Mouse (Mus musculus) bone marrow, adult 2 months (tissue): ENCODE results near the gene Tmtc1. TPM values are rescaled to one million over a fixed set of nuclear protein-coding genes. Genes with fewer than 3 reads are reported as not detected.

ENCODE experiments used
- H3K27ac ChIP-seq: fragments of 200-500 bp; 2 replicates; pipeline ENCODE4 v1.5.1; 2012; ENCODE audit warnings: low read depth, mild to moderate bottlenecking, control low read depth, inconsistent platforms, low read length; ENCODE audit not compliant: control insufficient read depth, poor library complexity, insufficient read depth
- H3K4me1 ChIP-seq: fragments of 200-500 bp; 2 replicates; pipeline ENCODE4 v1.6.1; 2011; ENCODE audit warnings: low read length; ENCODE audit not compliant: control insufficient read depth, insufficient read depth
- H3K4me3 ChIP-seq: fragments of 200-500 bp; replicated peaks from 2 replicates; pipeline ENCODE3; 2011; ENCODE audit warnings: mild to moderate bottlenecking, low read depth, low read length, control low read depth; ENCODE audit not compliant: control insufficient read depth
- CTCF ChIP-seq: fragments of 200-500 bp; IDR thresholded peaks from 2 replicates; pipeline ENCODE4 v1.5.1; 2011; ENCODE audit warnings: low read length, control low read depth; ENCODE audit not compliant: control insufficient read depth, insufficient read depth
- POLR2A ChIP-seq: fragments of 200-500 bp; IDR thresholded peaks from 2 replicates; pipeline ENCODE4 v1.6.1; 2011; ENCODE audit warnings: low read depth, mild to moderate bottlenecking, control low read depth, low read length, borderline replicate concordance; ENCODE audit not compliant: control insufficient read depth
- WGBS: fragments of 180-500 bp; shearing (Covaris S2); methylation state at CpG from one replicate; pipeline ENCODE4 v1.1.7; 2018; 5-methylcytosine and 5-hydroxymethylcytosine counted together
- polyA plus RNA-seq: library from polyadenylated mRNA; stranded (reverse); fragments of >200 nt; gene quantifications from 2 replicates; pipeline ENCODE4 v1.2.4, GENCODE M21; 2011; ENCODE audit warnings: low replicate concordance; ENCODE audit not compliant: missing spikeins, insufficient read depth, insufficient read length

Tmtc1 gene
- polyA plus RNA-seq, 1 experiment, result 0.72 TPM

GRCm38 (mm10) chr6:148305821-148306220, 138.4 kb downstream of the Tmtc1 start:
- Histone ChIP-seq H3K4me3 (no peak overlapping the region), H3K4me1 (no peaks in the 10 kb centered on the region), H3K27ac (no peak overlapping the region)
- WGBS, result 76% methylated on average over 5 of the region's 5 CpGs
- TF ChIP-seq CTCF, result no peak
- no peak for TF ChIP-seq POLR2A

- no peaks in the 10 kb centered on the region for H3K4me1 ChIP-seq
- 79% methylated on average over 3 of the region's 3 CpGs for WGBS
- H3K27ac ChIP-seq, result no peak overlapping the region
- no peak overlapping the region for H3K4me3 ChIP-seq
- TF ChIP-seq CTCF, result no peak
- no peak for TF ChIP-seq POLR2A
Observed at GRCm38 (mm10) chr6:148305191-148305590, 139.0 kb downstream of the Tmtc1 start.

DNA sequence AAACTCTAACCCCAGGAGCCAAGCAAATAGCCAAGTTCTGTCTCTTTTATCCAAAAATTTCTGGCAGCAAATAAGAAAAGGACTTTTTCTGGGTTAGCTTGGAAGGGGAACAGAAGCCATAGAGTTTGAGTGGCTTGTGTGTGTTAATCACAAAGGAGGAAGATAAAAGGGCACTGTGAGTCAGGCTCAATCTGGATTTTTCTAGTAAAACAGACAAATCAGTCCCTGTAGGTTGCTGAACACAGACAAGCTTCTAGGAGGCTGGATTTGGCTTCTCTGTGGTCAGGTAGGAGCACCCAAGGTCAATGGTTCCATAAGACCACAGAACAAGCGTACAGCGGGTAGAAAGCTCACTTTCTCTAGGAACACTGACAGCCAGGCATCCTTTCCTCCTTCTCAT, 141.9 kb downstream of the Tmtc1 start:
- no peak for TF ChIP-seq POLR2A
- no peak for TF ChIP-seq CTCF
- H3K4me1 ChIP-seq, result no peaks in the 10 kb centered on the region
- 80% methylated on average over 2 of the region's 2 CpGs for WGBS
- H3K4me3 ChIP-seq, result no peak overlapping the region
- H3K27ac ChIP-seq, result no peak overlapping the region

DNA sequence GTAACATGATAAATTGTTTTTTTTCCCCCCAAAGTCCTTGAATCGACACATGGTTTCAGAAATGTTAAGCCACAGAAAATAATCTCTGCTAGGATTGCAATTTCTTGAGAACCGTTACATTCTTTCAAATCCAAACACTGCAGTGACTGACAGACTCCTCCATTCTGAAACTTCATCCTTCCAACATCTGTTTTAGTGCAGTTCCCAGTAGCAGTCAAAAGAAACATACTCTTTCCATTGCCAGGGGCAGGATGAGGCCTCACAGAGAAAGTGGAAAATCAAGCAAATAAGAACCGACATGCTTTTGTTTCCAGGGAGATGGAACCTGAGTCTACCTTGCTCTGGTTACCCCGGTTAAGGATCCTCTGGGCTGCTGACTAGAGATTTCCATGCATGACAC, 147.1 kb downstream of the Tmtc1 start:
- Histone ChIP-seq H3K4me3 (no peak overlapping the region), H3K4me1 (no peaks in the 10 kb centered on the region), H3K27ac (no peak overlapping the region)
- 76% methylated on average over 4 of the region's 4 CpGs for WGBS
- no peak for TF ChIP-seq CTCF
- TF ChIP-seq POLR2A, result no peak

DNA sequence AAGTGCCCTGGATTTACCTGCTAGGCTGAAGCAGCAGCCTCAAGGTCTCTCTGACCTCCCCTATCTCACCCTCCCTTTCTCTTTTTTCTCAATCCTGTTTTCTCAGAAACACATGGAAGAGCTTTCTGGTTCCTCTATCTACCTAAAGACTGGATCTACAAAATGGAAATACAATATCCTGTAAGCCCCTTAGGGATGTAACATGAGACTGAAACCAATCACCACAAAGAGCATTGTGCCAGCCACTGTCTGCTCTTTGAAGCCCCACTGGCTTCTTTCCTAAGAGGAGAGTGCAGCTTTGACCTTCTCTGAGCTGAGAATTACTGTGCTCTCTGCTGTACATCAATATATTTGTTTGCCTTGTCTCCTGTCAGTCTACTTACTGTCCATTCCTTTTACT, 147.8 kb downstream of the Tmtc1 start:
- no peak for TF ChIP-seq CTCF
- no peak for TF ChIP-seq POLR2A
- Histone ChIP-seq H3K4me1 (no peaks in the 10 kb centered on the region), H3K27ac (no peak overlapping the region), H3K4me3 (no peak overlapping the region)

DNA sequence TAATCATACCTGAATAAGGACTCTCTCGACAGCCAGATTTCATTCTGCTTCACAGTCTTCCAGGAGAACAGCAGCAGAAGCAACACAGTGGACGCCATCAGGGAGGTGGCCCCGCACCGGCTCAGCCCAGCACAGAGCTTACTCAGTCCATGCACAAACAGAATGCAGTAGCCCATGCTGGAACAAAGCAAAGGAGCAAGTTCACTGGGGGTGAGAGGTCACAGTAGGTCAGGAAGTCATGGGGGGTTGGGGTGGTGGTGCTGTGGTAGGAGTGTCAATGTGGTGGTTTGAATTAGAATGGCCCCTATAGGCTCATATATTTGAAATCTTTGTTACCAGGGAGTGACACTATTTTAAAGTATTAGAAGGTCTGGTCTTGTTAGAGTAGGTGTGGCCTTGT, 149.7 kb downstream of the Tmtc1 start:
- Histone ChIP-seq H3K4me3 (no peak overlapping the region), H3K27ac (no peak overlapping the region), H3K4me1 (no peaks in the 10 kb centered on the region)
- 78% methylated on average over 4 of the region's 4 CpGs for WGBS
- no peak for TF ChIP-seq CTCF
- TF ChIP-seq POLR2A, result no peak

- TF ChIP-seq POLR2A (no peak), CTCF (no peak)
- Histone ChIP-seq H3K4me1 (no peaks in the 10 kb centered on the region), H3K4me3 (no peak overlapping the region), H3K27ac (no peak overlapping the region)
Observed at GRCm38 (mm10) chr6:148290865-148291264, 153.3 kb downstream of the Tmtc1 start.

DNA sequence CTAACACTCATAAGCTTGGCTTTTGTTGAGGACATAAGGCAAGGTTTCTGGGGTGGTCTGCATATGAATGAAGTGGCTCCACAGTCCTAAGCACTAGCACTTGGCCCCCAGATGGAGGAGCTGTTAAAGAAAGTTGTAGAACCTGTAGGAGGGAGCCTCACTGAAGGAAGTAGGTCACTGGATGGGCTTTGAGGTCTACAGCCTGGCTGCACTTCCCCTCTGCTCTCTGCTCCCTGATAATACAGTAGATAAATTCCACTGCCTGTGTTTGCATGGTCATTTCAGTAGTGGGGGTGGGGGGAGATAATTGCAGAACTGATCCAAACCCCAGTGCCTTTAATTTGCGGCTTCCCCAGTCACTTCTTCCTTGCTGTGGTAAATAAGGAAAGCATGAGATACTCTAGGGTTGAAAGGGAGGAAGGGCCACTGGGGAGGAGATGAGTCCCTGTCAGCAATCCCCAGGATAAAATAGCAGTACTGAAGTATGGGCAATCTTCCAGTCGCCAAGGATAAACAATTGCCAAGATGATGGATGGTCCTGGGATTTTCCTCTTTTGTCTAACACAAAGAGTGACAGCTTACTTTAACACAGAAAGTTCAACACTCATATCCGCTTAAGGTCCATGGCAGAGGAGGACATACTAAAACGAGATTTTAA, 160.8 kb downstream of the Tmtc1 start:
- 53% methylated on average over 4 of the region's 4 CpGs for WGBS

DNA sequence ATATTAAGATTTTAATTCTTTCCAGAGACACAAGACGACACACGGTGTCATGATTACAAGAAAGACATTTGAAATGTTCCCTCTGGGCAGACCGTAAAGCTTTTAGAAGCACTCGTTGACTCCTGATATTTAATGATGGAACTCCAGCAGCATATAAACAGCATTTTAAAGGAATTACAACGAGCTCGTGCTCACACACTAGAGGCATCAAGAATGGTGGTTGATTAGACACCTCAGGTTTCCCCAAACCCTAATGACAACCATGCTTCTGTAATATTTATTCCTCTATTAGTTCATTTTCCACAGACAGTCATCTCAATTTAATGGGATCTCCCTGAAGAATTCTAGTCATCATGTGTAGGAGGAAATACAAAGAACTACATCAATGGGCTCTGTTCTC, 164.9 kb downstream of the Tmtc1 start:
- TF ChIP-seq POLR2A (no peak), CTCF (no peak)
- Histone ChIP-seq H3K4me3 (no peak overlapping the region), H3K4me1 (no peaks in the 10 kb centered on the region; the same call in 1 of the 2 replicates), H3K27ac (no peak overlapping the region)
- 83% methylated on average over 6 of the region's 6 CpGs for WGBS

More for the DNA sequence above, 160.8 kb downstream of the Tmtc1 start:
- no peak overlapping the region for H3K4me3 ChIP-seq
- TF ChIP-seq CTCF (no peak), POLR2A (no peak)
- H3K4me1 ChIP-seq, result no peaks in the 10 kb centered on the region
- no peak overlapping the region for H3K27ac ChIP-seq
